Mouse (Mus musculus): ENCODE measurements around the gene U2af1l4.

U2af1l4 gene

GRCm38 (mm10) chr7:30552102-30553020, 10.7 kb upstream of the U2af1l4 start, which contains the start of the genes Hspb6 and Proser3:
Gene Hspb6 (plus strand): TSS chr7:30552178.
Gene Proser3 (minus strand): TSS chr7:30552299.
- peak; percentile 99 for DNase-seq (ENCODE audit: low read depth, low spot score)

- no peak for DNase-seq (ENCODE audit: low read depth, low spot score)
Measured at GRCm38 (mm10) chr7:30553021-30553589, 10.0 kb upstream of the U2af1l4 start.

- DNase-seq (ENCODE audit: low read depth, low spot score) = no peak
Measured at GRCm38 (mm10) chr7:30553810-30554584, 9.1 kb upstream of the U2af1l4 start.

GRCm38 (mm10) chr7:30556894-30557536, 6.1 kb upstream of the U2af1l4 start:
- DNase-seq (ENCODE audit: low read depth, low spot score) = no peak

- no peak for DNase-seq (ENCODE audit: low read depth, low spot score)
Measured at GRCm38 (mm10) chr7:30557901-30558514, 5.1 kb upstream of the U2af1l4 start.

- DNase-seq (ENCODE audit: low read depth, low spot score) = no peak
Measured at GRCm38 (mm10) chr7:30558656-30559442, 4.3 kb upstream of the U2af1l4 start.

GRCm38 (mm10) chr7:30559443-30559954, 3.6 kb upstream of the U2af1l4 start, which contains the start of gene Lin37:
Gene Lin37 (minus strand): TSS chr7:30559838.
- peak; percentile 100 for DNase-seq (ENCODE audit: low read depth, low spot score)

- no peak for DNase-seq (ENCODE audit: low read depth, low spot score)
Measured at GRCm38 (mm10) chr7:30560296-30560695, 2.8 kb upstream of the U2af1l4 start.

GRCm38 (mm10) chr7:30562526-30563116, 480 bp upstream of the U2af1l4 start:
- DNase-seq (ENCODE audit: low read depth, low spot score) = no peak

GRCm38 (mm10) chr7:30563906-30564280, 792 bp downstream of the U2af1l4 start:
- DNase-seq (ENCODE audit: low read depth, low spot score) = no peak

- DNase-seq (ENCODE audit: low read depth, low spot score) = no peak
Measured at GRCm38 (mm10) chr7:30564970-30565571, 2.0 kb downstream of the U2af1l4 start, which contains the start of gene Igflr1. Gene Igflr1 (plus strand): TSS chr7:30565427.

- no peak for DNase-seq (ENCODE audit: low read depth, low spot score)
Measured at GRCm38 (mm10) chr7:30566033-30566432, 2.9 kb downstream of the U2af1l4 start.

GRCm38 (mm10) chr7:30567555-30567954, 4.5 kb downstream of the U2af1l4 start:
- no peak for DNase-seq (ENCODE audit: low read depth, low spot score)

- no peak for DNase-seq (ENCODE audit: low read depth, low spot score)
Measured at GRCm38 (mm10) chr7:30572389-30572788, 9.3 kb downstream of the U2af1l4 start.

- DNase-seq (ENCODE audit: low read depth, low spot score) = no peak
Measured at GRCm38 (mm10) chr7:30572969-30573368, 9.9 kb downstream of the U2af1l4 start.

GRCm38 (mm10) chr7:30579950-30580349, 16.8 kb downstream of the U2af1l4 start:
- DNase-seq (ENCODE audit: low read depth, low spot score) = no peak

- DNase-seq (ENCODE audit: low read depth, low spot score) = no peak
Measured at GRCm38 (mm10) chr7:30581547-30581946, 18.4 kb downstream of the U2af1l4 start.

GRCm38 (mm10) chr7:30584339-30584738, 21.2 kb downstream of the U2af1l4 start:
- no peak for DNase-seq (ENCODE audit: low read depth, low spot score)

- no peak for DNase-seq (ENCODE audit: low read depth, low spot score)
Measured at GRCm38 (mm10) chr7:30585170-30585569, 22.1 kb downstream of the U2af1l4 start.
